ENCODE assay signal across 15 mouse cellular contexts in genomic region chr9:95801610-95802451, GRCm38 (mm10). TPM values are rescaled to one million over a fixed set of nuclear protein-coding genes. Genes with fewer than 3 reads are reported as not detected.
DNase-seq lines count a peak whose midpoint lies in the region; ATAC-seq and TF ChIP-seq lines count a peak whose summit lies in the region.
"Had no signal": no experiment of that assay in that cellular context is flagged by ENCODE, and none has a peak within 500 bp of the region (broad histone marks: within the 10 kb centered on the region; RNA-seq: fewer than 3 reads in every experiment).

No protein-coding gene starts in this region.

- no peaks in the 10 kb centered on the region for H3K27me3 ChIP-seq in heart, embryonic 11.5 days (ENCODE audit: control insufficient read depth, insufficient read depth, low read length)
- no peaks in the 10 kb centered on the region for H3K27me3 ChIP-seq in intestine, embryonic 16.5 days (replicated peaks; ENCODE audit: control insufficient read depth, insufficient read depth, low read length)
- H3K27me3 ChIP-seq in hindbrain, embryonic 16.5 days (replicated peaks; ENCODE audit: control insufficient read depth, insufficient read depth, low read length) = no peaks in the 10 kb centered on the region
- H3K27me3 ChIP-seq: hindbrain, embryonic 12.5 days; lung, embryonic 15.5 days had no signal

- DNase-seq in heart, postnatal 36 days = no peak
- DNase-seq in ES-E14 (ENCODE audit: low read depth, low spot score) (no peak), adipocyte (ENCODE audit: low spot score) (no peak)
- DNase-seq in frontal cortex, postnatal 10 days (ENCODE audit: low spot score in 2 of 2) = no peak
- DNase-seq: adrenal gland, postnatal 14 days; cerebellum, postnatal 10 days; gastrocnemius, postnatal 25 days; kidney, adult 18-20 months had no signal

- no peak overlapping the region for H3K27ac ChIP-seq in heart, embryonic 11.5 days (ENCODE audit: low read depth, low read length)
- no peak overlapping the region for H3K27ac ChIP-seq in ES-E14 (ENCODE audit: insufficient read depth, low read depth, low read length, poor library complexity, severe bottlenecking)
- peak overlapping the region; percentile 62 for H3K27ac ChIP-seq in intestine, embryonic 16.5 days (ENCODE audit: low read length)
- H3K27ac ChIP-seq in hindbrain, embryonic 16.5 days (ENCODE audit: low read depth, low read length) = no peak overlapping the region
- H3K27ac ChIP-seq: hindbrain, embryonic 12.5 days; lung, embryonic 15.5 days; midbrain, embryonic 10.5 days had no signal

- H3K4me2 ChIP-seq in heart, embryonic 11.5 days = no peak overlapping the region
- no peak overlapping the region for H3K4me2 ChIP-seq in intestine, embryonic 16.5 days (ENCODE audit: low read depth, low read length)
- H3K4me2 ChIP-seq in hindbrain, embryonic 16.5 days (ENCODE audit: low read length) = no peak overlapping the region
- H3K4me2 ChIP-seq: hindbrain, embryonic 12.5 days; lung, embryonic 15.5 days had no signal

- in situ Hi-C loops in ES-E14 (cut with MboI; ENCODE audit: low sequenced_read_pairs in 2 of 2, unreplicated experiment in 2 of 2) = no loop called here

- intact Hi-C loops in heart, postnatal 36 days (cut with DNase I) = no loop called here

- ATAC-seq in heart, embryonic 11.5 days (replicated peaks; ENCODE audit: insufficient number of reproducible peaks, low FRiP score, low TSS enrichment) = peak; percentile 69; the same call in 1 of the 2 replicates
- ATAC-seq in intestine, embryonic 16.5 days = peak; percentile 76
- peak; percentile 43; the same call in 1 of the 2 replicates for ATAC-seq in megakaryocyte-erythroid progenitor cell, adult 5-6 weeks (replicated peaks; ENCODE audit: low FRiP score, low TSS enrichment, poor library complexity, severe bottlenecking)
- ATAC-seq in hindbrain, embryonic 16.5 days = no peak

- H3K36me3 ChIP-seq in heart, embryonic 11.5 days (ENCODE audit: control insufficient read depth, insufficient read depth, low read length) = no peaks in the 10 kb centered on the region
- no peaks in the 10 kb centered on the region for H3K36me3 ChIP-seq in ES-E14 (ENCODE audit: control insufficient read depth, insufficient read depth, low read length, poor library complexity, severe bottlenecking)
- no peaks in the 10 kb centered on the region for H3K36me3 ChIP-seq in intestine, embryonic 16.5 days (ENCODE audit: control insufficient read depth, insufficient read depth, low read length)
- H3K36me3 ChIP-seq in hindbrain, embryonic 16.5 days (ENCODE audit: control insufficient read depth, insufficient read depth, low read length) = no peaks in the 10 kb centered on the region
- H3K36me3 ChIP-seq: hindbrain, embryonic 12.5 days; lung, embryonic 15.5 days; midbrain, embryonic 10.5 days had no signal

- no peak overlapping the region for H3K9ac ChIP-seq in heart, embryonic 11.5 days (ENCODE audit: low read depth, low read length)
- H3K9ac ChIP-seq in ES-E14 (ENCODE audit: insufficient read depth, low read depth, low read length, poor library complexity, severe bottlenecking) = no peak overlapping the region
- H3K9ac ChIP-seq in intestine, embryonic 16.5 days (ENCODE audit: low read depth, low read length) = no peak overlapping the region
- no peak overlapping the region for H3K9ac ChIP-seq in hindbrain, embryonic 16.5 days (ENCODE audit: low read depth, low read length)
- H3K9ac ChIP-seq: hindbrain, embryonic 12.5 days; lung, embryonic 15.5 days had no signal

- no peak overlapping the region for H3K4me3 ChIP-seq in heart, embryonic 11.5 days (ENCODE audit: low read depth, low read length)
- no peak overlapping the region for H3K4me3 ChIP-seq in ES-E14 (ENCODE audit: insufficient read depth in 1 of 2, low read depth in 1 of 2, low read length in 2 of 2, poor library complexity in 1 of 2, severe bottlenecking in 1 of 2)
- no peak overlapping the region for H3K4me3 ChIP-seq in intestine, embryonic 16.5 days (ENCODE audit: low read length)
- no peak overlapping the region for H3K4me3 ChIP-seq in hindbrain, embryonic 16.5 days (ENCODE audit: low read length)
- H3K4me3 ChIP-seq: hindbrain, embryonic 12.5 days; lung, embryonic 15.5 days; midbrain, embryonic 10.5 days had no signal

- H3K9me3 ChIP-seq in heart, embryonic 11.5 days (replicated peaks; ENCODE audit: control insufficient read depth, low read length) = no peaks in the 10 kb centered on the region
- no peaks in the 10 kb centered on the region for H3K9me3 ChIP-seq in ES-E14 (ENCODE audit: control insufficient read depth, insufficient read depth, low read depth, low read length)
- H3K9me3 ChIP-seq in intestine, embryonic 16.5 days (ENCODE audit: control insufficient read depth, low read length) = no peaks in the 10 kb centered on the region
- H3K9me3 ChIP-seq in hindbrain, embryonic 16.5 days (ENCODE audit: control insufficient read depth, low read length) = no peaks in the 10 kb centered on the region
- H3K9me3 ChIP-seq: hindbrain, embryonic 12.5 days; lung, embryonic 15.5 days; midbrain, embryonic 10.5 days had no signal

- no peaks in the 10 kb centered on the region for H3K4me1 ChIP-seq in heart, embryonic 11.5 days (ENCODE audit: control insufficient read depth, insufficient read depth, low read length)
- peaks cover 0 to 4% of the 10 kb centered on the region in 2 experiments; a peak in 2 of 4 replicates for H3K4me1 ChIP-seq in ES-E14 (ENCODE audit: control insufficient read depth in 2 of 2, insufficient read depth in 2 of 2, low read length in 2 of 2, poor library complexity in 1 of 2)
- H3K4me1 ChIP-seq in intestine, embryonic 16.5 days (ENCODE audit: control insufficient read depth, insufficient read depth, low read length) = peaks cover 6% of the 10 kb centered on the region; the same call in 1 of the 2 replicates
- H3K4me1 ChIP-seq in hindbrain, embryonic 16.5 days (ENCODE audit: control insufficient read depth, insufficient read depth, low read depth, low read length) = no peaks in the 10 kb centered on the region
- H3K4me1 ChIP-seq: hindbrain, embryonic 12.5 days; lung, embryonic 15.5 days had no signal

- 52% methylated on average over 10 of the region's 10 CpGs for WGBS in heart, embryonic 11.5 days (ENCODE audit: insufficient replicate concordance)
- 42% methylated on average over 10 of the region's 10 CpGs for WGBS in intestine, embryonic 16.5 days
- WGBS in hindbrain, embryonic 16.5 days = 64% methylated on average over 10 of the region's 10 CpGs

TF ChIP-seq in ES-E14, 5 proteins besides CTCF, POLR2A, EP300 and RAD21:
- TF ChIP-seq HCFC1 (IDR thresholded peaks at IDR 0.05; ENCODE audit: borderline replicate concordance, insufficient read depth, low read length) (no peak), MAFK (IDR thresholded peaks at IDR 0.05; ENCODE audit: insufficient read depth, low read depth, low read length) (peak; percentile 54; the same call in 1 of the 2 replicates), CHD2 (IDR thresholded peaks at IDR 0.05; ENCODE audit: low read depth, low read length) (no peak), ZNF384 (IDR thresholded peaks at IDR 0.05; ENCODE audit: low read depth, low read length) (no peak)

RNA-seq across cellular contexts. Expression of gene Pls1, which starts 43.3 kb away (rescaled TPM):
- polyA plus RNA-seq in heart, embryonic 11.5 days (2014; fragmentation: Nextera tagmentation; extraction: Ambion mirVana) = 2.3 and 2.4 TPM in 2 replicates
- under 1 TPM; 0.27 to 0.50 TPM for total RNA-seq in heart, postnatal 36 days (2021)
- 3.0 and 3.2 TPM in 2 replicates for total RNA-seq in ES-E14 (2012; rRNA removed)
- polyA plus RNA-seq in intestine, embryonic 16.5 days (2015; fragmentation: Nextera tagmentation; extraction: Ambion mirVana) = 143 and 201 TPM in 2 replicates
- not detected in 2 replicates for total RNA-seq in megakaryocyte-erythroid progenitor cell, adult 5-6 weeks (2014; fragmentation: Nextera tagmentation)
- total RNA-seq in megakaryocyte-erythroid progenitor cell, adult 5-6 weeks (2017) = 0.42 and 2.2 TPM in 2 replicates
- 2.9 and 3.2 TPM in 2 replicates for polyA plus RNA-seq in hindbrain, embryonic 16.5 days (2015; fragmentation: Nextera tagmentation; extraction: Ambion mirVana)
- total RNA-seq: gastrocnemius, postnatal 25 days had no signal

RNA-seq across cellular contexts. Expression of gene Trpc1, which starts 51.7 kb away (rescaled TPM):
- polyA plus RNA-seq in heart, embryonic 11.5 days (2014; fragmentation: Nextera tagmentation; extraction: Ambion mirVana) = 2.1 and 2.2 TPM in 2 replicates
- 1 to 10 TPM; 6.6 to 7.5 TPM for total RNA-seq in heart, postnatal 36 days (2021)
- total RNA-seq in ES-E14 (2012; rRNA removed) = 2.5 and 3.6 TPM in 2 replicates
- polyA plus RNA-seq in intestine, embryonic 16.5 days (2015; fragmentation: Nextera tagmentation; extraction: Ambion mirVana) = 0.75 and 2.0 TPM in 2 replicates
- total RNA-seq in megakaryocyte-erythroid progenitor cell, adult 5-6 weeks (2014; fragmentation: Nextera tagmentation) = 0.20 TPM in 1 of 2 replicates, not detected in the other
- total RNA-seq in megakaryocyte-erythroid progenitor cell, adult 5-6 weeks (2017) = 0.09 TPM in 1 of 2 replicates, not detected in the other
- 7.2 and 8.8 TPM in 2 replicates for polyA plus RNA-seq in hindbrain, embryonic 16.5 days (2015; fragmentation: Nextera tagmentation; extraction: Ambion mirVana)

RNA-seq across cellular contexts. Expression of gene Atr, which starts 55.6 kb away (rescaled TPM):
- polyA plus RNA-seq in heart, embryonic 11.5 days (2014; fragmentation: Nextera tagmentation; extraction: Ambion mirVana) = 14.1 and 16.9 TPM in 2 replicates
- total RNA-seq in heart, postnatal 36 days (2021) = 1 to 10 TPM; 6.9 to 8.0 TPM
- total RNA-seq in ES-E14 (2012; rRNA removed) = 29.4 and 33.1 TPM in 2 replicates
- 7.8 TPM in 2 replicates for polyA plus RNA-seq in intestine, embryonic 16.5 days (2015; fragmentation: Nextera tagmentation; extraction: Ambion mirVana)
- total RNA-seq in megakaryocyte-erythroid progenitor cell, adult 5-6 weeks (2014; fragmentation: Nextera tagmentation) = 34.8 and 53.1 TPM in 2 replicates
- 61.9 and 85.5 TPM in 2 replicates for total RNA-seq in megakaryocyte-erythroid progenitor cell, adult 5-6 weeks (2017)
- 9.1 and 9.3 TPM in 2 replicates for polyA plus RNA-seq in hindbrain, embryonic 16.5 days (2015; fragmentation: Nextera tagmentation; extraction: Ambion mirVana)
